Mouse (Mus musculus) frontal cortex, adult 2 months (tissue): ENCODE data around the gene Top3a. TPM values are rescaled to one million over a fixed set of nuclear protein-coding genes. Genes with fewer than 3 reads are reported as not detected.

ENCODE experiments used
- DNase-seq, 2 experiments: peaks; one replicate each; pipeline ENCODE4 v3.0.0; 2022; ENCODE audit warnings: low spot score in 1 of 2; ENCODE audit errors: extremely low spot score in 1 of 2
- polyA plus RNA-seq: library from polyadenylated mRNA; depleted of rRNA; stranded (reverse); fragments of >200 nt; gene quantifications from 2 replicates; pipeline ENCODE4 v1.2.3, GENCODE M21; 2012

Top3a gene
- polyA plus RNA-seq, 1 experiment, result 6.1 TPM

GRCm38 (mm10) chr11:60719263-60719662, 57.9 kb downstream of the Top3a start:
- no peak for DNase-seq

- no peak for DNase-seq
Observed at GRCm38 (mm10) chr11:60715833-60716232, 61.3 kb downstream of the Top3a start.

- no peak for DNase-seq
Observed at GRCm38 (mm10) chr11:60712639-60713255, 64.4 kb downstream of the Top3a start.

DNA sequence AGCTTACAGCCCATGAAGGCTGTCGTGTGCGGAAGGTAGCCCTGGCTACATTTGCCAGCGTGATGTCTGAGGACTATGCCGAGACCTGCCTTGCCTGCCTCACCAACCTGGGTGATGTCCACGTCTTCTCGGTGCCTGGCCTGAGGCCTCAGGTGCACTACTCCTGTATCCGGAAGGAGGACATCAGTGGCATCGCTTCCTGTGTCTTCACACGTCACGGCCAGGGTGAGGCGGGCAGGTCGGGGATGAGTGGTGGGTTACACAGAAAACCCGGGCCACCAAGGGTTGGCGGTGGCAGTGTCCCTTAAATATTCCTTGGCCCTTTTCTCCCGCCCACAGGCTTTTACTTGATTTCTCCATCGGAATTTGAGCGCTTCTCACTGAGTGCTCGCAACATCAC, 65.1 kb downstream of the Top3a start:
- DNase-seq, result no peak

- DNase-seq, result no peak
Observed at GRCm38 (mm10) chr11:60711218-60711617, 65.9 kb downstream of the Top3a start.

GRCm38 (mm10) chr11:60709481-60710465, 67.4 kb downstream of the Top3a start:
- DNase-seq, result no peak

DNA sequence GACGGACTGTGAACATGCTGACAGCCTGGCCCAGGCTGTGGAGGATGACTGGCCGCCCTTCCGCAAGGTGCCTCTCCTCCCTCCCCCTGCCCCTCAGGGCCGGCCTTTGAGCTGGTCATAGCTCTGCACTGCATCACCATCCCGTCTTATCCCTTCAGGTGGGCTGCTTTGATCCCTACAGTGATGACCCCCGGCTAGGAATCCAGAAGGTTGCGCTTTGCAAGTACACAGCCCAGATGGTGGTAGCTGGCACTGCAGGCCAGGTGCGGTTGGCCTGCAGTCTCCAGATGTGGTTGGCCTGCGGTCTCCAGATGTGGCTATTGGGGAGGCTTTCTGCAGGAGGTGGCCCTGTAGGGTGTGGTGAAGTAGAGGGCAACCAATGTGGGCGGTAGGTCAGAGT, 68.5 kb downstream of the Top3a start:
- no peak for DNase-seq

GRCm38 (mm10) chr11:60707672-60708071, 69.5 kb downstream of the Top3a start:
- peak in 1 of 2 experiments; percentile 59 for DNase-seq

DNA sequence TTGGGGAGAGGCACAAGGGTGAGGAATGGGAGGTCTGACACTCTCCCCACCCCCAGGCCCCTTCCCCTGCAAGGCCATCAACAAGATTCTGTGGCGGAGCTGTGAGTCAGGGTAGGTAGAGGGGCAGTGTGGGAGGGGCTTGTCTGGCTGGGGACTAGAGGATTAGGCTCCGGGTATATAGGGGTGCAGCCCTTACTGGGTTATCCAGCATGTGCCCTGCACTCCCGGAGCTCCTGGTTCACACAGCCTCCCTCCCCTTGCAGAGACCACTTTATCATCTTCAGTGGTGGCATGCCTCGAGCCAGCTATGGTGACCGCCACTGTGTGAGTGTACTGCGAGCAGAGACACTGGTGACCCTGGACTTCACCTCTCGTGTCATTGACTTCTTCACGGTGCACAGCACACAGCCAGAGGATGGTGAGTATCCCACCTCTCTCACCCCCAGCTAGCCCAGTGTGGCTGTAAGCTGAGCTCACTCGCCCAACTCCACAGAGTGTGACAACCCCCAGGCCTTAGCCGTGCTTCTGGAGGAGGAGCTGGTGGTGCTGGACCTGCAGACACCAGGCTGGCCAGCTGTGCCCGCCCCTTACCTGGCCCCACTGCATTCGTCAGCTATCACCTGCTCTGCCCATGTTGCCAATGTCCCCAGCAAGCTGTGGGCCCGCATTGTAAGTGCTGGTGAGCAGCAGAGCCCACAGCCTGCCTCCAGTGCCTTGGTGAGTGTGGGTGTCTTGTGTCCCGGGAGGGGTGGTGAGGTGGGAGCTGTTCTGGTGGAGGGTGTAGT, 70.3 kb downstream of the Top3a start:
- no peak for DNase-seq

- DNase-seq, result peak in 1 of 2 experiments; percentile 0
Observed at GRCm38 (mm10) chr11:60706076-60706475, 71.1 kb downstream of the Top3a start.

DNA sequence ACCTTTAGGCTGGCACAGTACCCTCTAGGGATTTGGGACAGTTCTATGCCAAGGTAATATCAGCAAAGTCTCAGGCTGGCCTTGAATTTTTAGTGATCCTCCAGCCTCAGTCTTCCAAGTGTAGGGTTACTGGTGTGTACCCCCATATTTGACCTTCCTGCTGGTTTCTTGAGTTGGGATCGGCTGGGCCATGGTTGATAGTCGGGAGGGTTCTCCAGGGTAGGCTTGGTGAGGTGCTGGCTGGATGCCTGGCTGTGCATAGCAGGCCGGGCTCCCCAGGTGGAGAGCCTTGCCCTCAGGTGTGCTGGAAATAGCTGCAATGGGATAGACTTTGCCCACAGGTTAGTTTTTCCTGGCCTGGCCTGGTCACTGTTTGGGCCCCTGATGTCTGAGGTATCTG, 71.9 kb downstream of the Top3a start:
- peak in 1 of 2 experiments; percentile 1 for DNase-seq

DNA sequence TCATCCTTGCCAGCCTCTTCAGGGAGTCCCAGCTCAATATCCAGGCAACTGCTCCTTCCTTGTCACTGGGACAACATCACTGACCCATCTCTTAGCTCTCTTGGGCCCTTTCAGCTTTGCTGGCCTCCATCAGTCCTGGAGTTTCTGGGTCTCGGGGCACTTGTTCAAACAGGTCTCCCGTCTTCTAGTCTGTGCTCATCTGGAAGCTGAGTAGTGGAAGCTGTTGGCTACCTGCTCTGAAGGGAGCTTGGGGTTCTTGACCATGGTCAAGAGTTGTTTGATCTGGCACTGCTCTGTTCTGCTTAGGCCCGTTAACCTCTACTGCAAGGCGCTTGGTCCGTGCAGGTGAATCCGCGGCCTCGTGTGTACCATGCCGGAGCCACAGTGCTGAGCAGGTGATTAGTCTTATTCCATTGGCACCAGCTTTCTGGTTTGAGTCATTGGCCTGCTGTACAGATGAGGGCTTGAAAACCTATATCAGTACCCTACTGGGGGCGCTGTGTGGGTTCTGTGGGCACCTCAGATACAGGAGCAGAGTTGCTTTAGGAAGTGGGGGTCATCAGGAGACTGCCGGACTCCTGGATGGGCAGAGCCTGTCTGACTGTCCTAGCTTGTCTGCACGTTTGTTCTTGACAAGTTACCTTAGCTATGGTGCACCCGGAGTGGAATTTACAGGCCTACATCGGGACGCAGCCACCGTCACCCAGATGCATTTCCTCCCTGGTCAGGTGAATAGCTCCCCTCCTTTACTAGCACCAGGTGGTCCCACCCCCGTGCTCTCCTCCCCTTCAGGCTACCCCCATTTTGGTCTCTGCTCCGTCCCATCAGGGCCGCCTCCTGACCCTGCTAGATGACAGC, 72.9 kb downstream of the Top3a start:
- peak; percentile 1 for DNase-seq

GRCm38 (mm10) chr11:60703131-60703530, 74.0 kb downstream of the Top3a start:
- peak; percentile 44 to 83 for DNase-seq

- DNase-seq, result peak; percentile 0
Observed at GRCm38 (mm10) chr11:60701611-60702010, 75.6 kb downstream of the Top3a start.

- peak; percentile 2 to 4 for DNase-seq
Observed at GRCm38 (mm10) chr11:60700320-60701185, 76.6 kb downstream of the Top3a start.

- DNase-seq, result peak in 1 of 2 experiments; percentile 78
Observed at GRCm38 (mm10) chr11:60699524-60700075, 77.6 kb downstream of the Top3a start, which contains the start of gene Llgl1. Gene Llgl1 (plus strand): TSS chr11:60699723.

DNA sequence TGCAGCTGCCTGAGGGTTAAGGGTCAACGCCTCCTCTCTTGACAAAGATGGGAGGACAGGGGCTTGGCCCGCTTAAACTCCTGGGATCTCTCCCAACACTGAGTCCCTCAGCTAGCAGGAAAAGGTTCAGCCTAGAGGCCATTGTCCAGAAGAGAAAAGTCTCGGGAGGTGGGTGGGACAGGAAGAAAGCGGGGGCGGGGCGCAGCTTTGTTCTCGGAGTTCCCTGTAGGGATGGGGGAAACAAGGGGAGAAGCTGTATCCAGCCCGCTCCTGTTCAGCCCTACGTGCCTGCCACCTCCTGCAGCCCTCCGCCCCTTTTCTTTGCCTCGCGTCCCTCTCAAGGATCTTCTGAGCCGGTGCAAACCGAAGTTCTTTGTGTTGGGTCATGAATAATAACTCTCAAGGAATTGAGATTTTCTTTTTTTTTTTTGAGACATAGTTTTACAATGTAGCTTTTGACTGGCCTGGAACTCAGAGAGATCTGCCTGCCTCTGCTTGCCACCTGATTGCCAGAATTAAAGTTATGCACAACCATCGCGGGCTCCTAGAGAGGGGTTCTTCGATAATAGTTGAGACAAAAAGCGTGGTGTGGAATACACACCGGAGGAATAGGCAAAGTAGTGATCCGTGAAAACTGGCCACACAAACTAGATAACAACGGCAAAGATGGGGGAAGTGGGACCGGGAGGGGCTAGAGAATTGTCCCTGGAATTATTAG, 78.2 kb downstream of the Top3a start:
- peak in 1 of 2 experiments; percentile 18 for DNase-seq

GRCm38 (mm10) chr11:60697561-60697960, 79.6 kb downstream of the Top3a start:
- peak in 1 of 2 experiments; percentile 27 for DNase-seq
